Mouse (Mus musculus): ENCODE measurements around the gene Gm37240. TPM values are rescaled to one million over a fixed set of nuclear protein-coding genes. Genes with fewer than 3 reads are reported as not detected.

Gene Gm37240
- polyA plus RNA-seq, 1 experiment, result 1.9 TPM

DNA sequence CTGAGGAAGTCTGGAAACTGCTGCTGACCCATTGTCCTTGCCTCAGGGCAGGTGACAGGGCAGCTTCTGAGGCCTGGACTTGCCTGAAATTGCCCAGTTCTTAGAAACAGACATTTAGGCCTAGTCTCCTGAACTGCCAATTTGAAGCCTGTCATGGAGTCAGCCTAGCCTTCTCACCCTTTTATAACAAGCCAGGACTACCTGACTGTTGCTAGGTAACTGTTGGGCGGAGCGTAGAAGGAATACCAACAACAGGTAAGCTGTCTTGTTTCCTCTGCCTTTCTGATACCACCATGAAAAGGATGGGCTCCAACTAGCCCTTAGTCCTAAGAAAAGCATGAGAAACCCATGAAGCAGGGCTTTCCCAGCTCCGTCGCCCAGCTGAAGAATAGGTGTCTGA, 570.0 kb downstream of the Gm37240 start:
- no peak for TF ChIP-seq CTCF (IDR thresholded peaks at IDR 0.05; ENCODE audit: borderline replicate concordance, insufficient read depth, low read length)
- no peak for TF ChIP-seq POLR2A (IDR thresholded peaks at IDR 0.05; ENCODE audit: low read depth, low read length)
- no peaks in the 10 kb centered on the region; the same call in 1 of the 2 replicates for H3K4me1 ChIP-seq (ENCODE audit: control insufficient read depth, insufficient read depth, low read length)

DNA sequence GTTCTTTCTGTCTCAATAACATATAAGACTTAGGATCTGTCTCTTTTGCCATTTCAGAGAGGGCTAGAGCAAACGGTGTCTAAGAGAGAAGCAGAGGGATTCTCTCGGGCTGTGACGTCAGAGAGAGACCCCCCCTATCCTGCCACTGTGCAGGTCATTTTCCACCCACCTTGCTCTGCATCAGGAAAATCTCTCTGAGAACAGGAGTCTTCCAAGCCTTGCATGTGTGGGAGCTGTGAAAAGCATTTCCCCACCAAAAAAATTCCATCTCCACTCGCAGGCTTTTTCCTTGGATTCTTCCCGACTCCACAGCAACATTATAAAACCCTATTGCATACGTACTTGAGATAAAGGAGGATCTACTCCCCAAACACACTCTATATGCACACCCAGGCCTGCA, 572.4 kb downstream of the Gm37240 start:
- H3K27ac ChIP-seq (ENCODE audit: insufficient read depth, low read length), result no peak overlapping the region
- H3K4me1 ChIP-seq (ENCODE audit: control insufficient read depth, insufficient read depth, low read length), result peaks cover 5% of the 10 kb centered on the region; the same call in 1 of the 2 replicates
- no peak overlapping the region for H3K4me3 ChIP-seq (ENCODE audit: insufficient read depth, low read length)
- TF ChIP-seq CTCF (IDR thresholded peaks at IDR 0.05; ENCODE audit: borderline replicate concordance, insufficient read depth, low read length), result no peak

More for the DNA sequence above, 570.0 kb downstream of the Gm37240 start:
- Histone ChIP-seq H3K27ac (ENCODE audit: insufficient read depth, low read length) (no peak overlapping the region), H3K4me3 (ENCODE audit: insufficient read depth, low read length) (no peak overlapping the region)

DNA sequence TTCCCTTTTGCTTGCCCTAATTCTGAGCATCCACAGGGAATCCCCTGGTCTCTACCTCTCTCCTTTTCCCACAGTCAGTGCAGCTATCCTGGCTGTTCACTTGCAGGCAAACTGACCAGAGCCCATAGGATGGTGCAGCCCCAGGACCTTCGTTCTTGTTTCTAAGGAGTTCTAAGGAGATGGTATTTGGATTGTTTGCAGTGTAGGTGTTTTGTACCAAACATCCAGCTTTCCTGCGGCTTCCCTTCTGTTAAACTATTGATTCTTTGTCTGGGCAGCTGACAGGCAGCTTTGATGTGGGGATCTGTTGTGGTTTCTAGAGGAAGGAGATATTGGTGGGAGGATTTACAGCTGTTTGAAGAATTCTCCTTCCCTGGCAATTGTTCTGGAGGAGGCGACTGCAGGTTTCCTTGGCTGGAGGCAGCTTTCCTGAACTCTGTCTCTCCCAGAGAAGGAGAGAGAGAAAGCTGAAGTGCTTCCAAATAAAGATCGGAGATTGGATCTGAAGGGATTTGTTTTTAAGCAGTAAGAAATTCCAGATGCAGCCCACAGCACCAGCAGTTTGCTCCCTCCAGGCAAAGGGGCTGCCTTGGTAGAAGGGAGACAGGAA, 573.6 kb downstream of the Gm37240 start:
- H3K4me1 ChIP-seq (ENCODE audit: control insufficient read depth, insufficient read depth, low read length), result peaks cover 5% of the 10 kb centered on the region; the same call in 1 of the 2 replicates
- no peak overlapping the region for H3K27ac ChIP-seq (ENCODE audit: insufficient read depth, low read length)
- H3K4me3 ChIP-seq (ENCODE audit: insufficient read depth, low read length), result no peak overlapping the region
- TF ChIP-seq CTCF (IDR thresholded peaks at IDR 0.05; ENCODE audit: borderline replicate concordance, insufficient read depth, low read length) (no peak), POLR2A (IDR thresholded peaks at IDR 0.05; ENCODE audit: low read depth, low read length) (no peak)

GRCm38 (mm10) chr3:85311176-85311575, 576.1 kb downstream of the Gm37240 start:
- Histone ChIP-seq H3K4me3 (ENCODE audit: insufficient read depth, low read length) (no peak overlapping the region), H3K4me1 (ENCODE audit: control insufficient read depth, insufficient read depth, low read length) (peaks cover 5% of the 10 kb centered on the region; the same call in 1 of the 2 replicates), H3K27ac (ENCODE audit: insufficient read depth, low read length) (peak overlapping the region; percentile 9; the same call in 1 of the 2 replicates)
- TF ChIP-seq POLR2A (IDR thresholded peaks at IDR 0.05; ENCODE audit: low read depth, low read length) (no peak), CTCF (IDR thresholded peaks at IDR 0.05; ENCODE audit: borderline replicate concordance, insufficient read depth, low read length) (no peak)

- TF ChIP-seq CTCF (IDR thresholded peaks at IDR 0.05; ENCODE audit: borderline replicate concordance, insufficient read depth, low read length), result no peak
- TF ChIP-seq POLR2A (IDR thresholded peaks at IDR 0.05; ENCODE audit: low read depth, low read length), result no peak
- peaks cover 5% of the 10 kb centered on the region; the same call in 1 of the 2 replicates for H3K4me1 ChIP-seq (ENCODE audit: control insufficient read depth, insufficient read depth, low read length)
- H3K4me3 ChIP-seq (ENCODE audit: insufficient read depth, low read length), result no peak overlapping the region
- peak overlapping the region; percentile 57 for H3K27ac ChIP-seq (ENCODE audit: insufficient read depth, low read length)
Measured at GRCm38 (mm10) chr3:85310401-85310989, 576.8 kb downstream of the Gm37240 start.

DNA sequence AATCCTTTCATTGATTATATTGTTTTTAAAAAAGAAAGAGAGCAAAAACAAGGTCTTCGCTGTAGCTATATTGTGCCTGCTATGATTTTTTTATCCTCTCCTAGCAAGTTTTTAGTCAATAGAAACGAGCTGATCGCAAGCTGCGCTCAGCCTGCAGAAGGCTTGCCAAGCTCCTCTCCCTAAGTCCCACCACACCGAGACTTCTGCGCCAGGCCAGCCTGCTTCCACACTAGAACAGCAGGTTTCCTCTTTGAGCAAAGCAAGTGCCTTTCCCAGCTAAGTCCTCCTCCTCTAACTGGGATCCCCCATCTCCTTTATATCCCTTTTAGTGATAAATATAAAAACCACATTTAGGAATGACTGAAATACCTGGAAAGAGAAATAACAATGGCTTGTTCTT, 578.1 kb downstream of the Gm37240 start:
- TF ChIP-seq POLR2A (IDR thresholded peaks at IDR 0.05; ENCODE audit: low read depth, low read length) (no peak), CTCF (IDR thresholded peaks at IDR 0.05; ENCODE audit: borderline replicate concordance, insufficient read depth, low read length) (no peak)
- no peak overlapping the region for H3K27ac ChIP-seq (ENCODE audit: insufficient read depth, low read length)
- H3K4me1 ChIP-seq (ENCODE audit: control insufficient read depth, insufficient read depth, low read length), result peaks cover 5% of the 10 kb centered on the region; the same call in 1 of the 2 replicates
- H3K4me3 ChIP-seq (ENCODE audit: insufficient read depth, low read length), result no peak overlapping the region

- no peak overlapping the region for H3K27ac ChIP-seq (ENCODE audit: insufficient read depth, low read length)
- no peak for TF ChIP-seq CTCF (IDR thresholded peaks at IDR 0.05; ENCODE audit: borderline replicate concordance, insufficient read depth, low read length)
- TF ChIP-seq POLR2A (IDR thresholded peaks at IDR 0.05; ENCODE audit: low read depth, low read length), result no peak
- H3K4me3 ChIP-seq (ENCODE audit: insufficient read depth, low read length), result no peak overlapping the region
- H3K4me1 ChIP-seq (ENCODE audit: control insufficient read depth, insufficient read depth, low read length), result peaks cover 5% of the 10 kb centered on the region; the same call in 1 of the 2 replicates
Measured at GRCm38 (mm10) chr3:85308706-85309105, 578.6 kb downstream of the Gm37240 start.

DNA sequence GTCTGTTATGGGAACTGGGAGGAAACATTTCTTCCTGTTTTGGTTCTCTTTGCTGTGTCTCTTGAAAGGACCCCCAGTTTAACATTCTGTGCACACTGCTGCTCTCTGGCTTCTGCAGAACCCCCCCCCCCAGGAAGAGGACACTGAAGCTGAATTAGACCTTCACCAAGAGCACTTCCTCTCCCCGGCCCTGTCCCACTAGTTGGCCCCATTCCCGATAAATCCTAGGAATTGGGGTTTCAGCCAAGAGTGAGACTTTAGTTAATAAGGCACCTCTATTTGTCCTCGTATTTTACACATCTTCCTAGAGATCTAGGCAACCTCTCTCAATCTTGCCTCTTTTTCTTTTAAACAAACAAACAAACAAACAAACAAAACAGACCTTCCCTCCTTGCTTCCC, 585.5 kb downstream of the Gm37240 start:
- no peak for TF ChIP-seq POLR2A (IDR thresholded peaks at IDR 0.05; ENCODE audit: low read depth, low read length)
- no peak for TF ChIP-seq CTCF (IDR thresholded peaks at IDR 0.05; ENCODE audit: borderline replicate concordance, insufficient read depth, low read length)
- Histone ChIP-seq H3K4me1 (ENCODE audit: control insufficient read depth, insufficient read depth, low read length) (no peaks in the 10 kb centered on the region), H3K27ac (ENCODE audit: insufficient read depth, low read length) (no peak overlapping the region)

DNA sequence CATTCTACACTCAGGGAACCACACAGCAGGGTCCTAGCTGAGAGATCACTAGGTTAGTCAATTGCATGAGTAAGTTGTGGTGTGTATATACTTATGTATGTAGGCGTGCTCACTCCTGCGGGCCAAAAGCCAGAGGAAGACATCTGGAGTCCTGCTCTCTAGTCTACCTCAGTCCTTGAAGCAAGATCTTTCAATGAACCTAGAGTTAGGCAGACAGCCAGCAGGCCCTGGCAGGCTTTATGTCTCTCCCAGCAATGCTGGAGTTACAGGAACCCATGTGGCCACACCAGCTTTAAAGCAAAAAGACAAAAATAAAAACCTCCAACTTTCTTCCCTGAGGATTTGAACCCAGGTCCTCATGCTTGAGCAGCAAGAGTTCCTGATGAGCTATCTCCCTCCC, 586.0 kb downstream of the Gm37240 start:
- no peak for TF ChIP-seq POLR2A (IDR thresholded peaks at IDR 0.05; ENCODE audit: low read depth, low read length)
- TF ChIP-seq CTCF (IDR thresholded peaks at IDR 0.05; ENCODE audit: borderline replicate concordance, insufficient read depth, low read length), result no peak
- Histone ChIP-seq H3K27ac (ENCODE audit: insufficient read depth, low read length) (no peak overlapping the region), H3K4me3 (ENCODE audit: insufficient read depth, low read length) (no peak overlapping the region), H3K4me1 (ENCODE audit: control insufficient read depth, insufficient read depth, low read length) (no peaks in the 10 kb centered on the region)

More for the DNA sequence above, 585.5 kb downstream of the Gm37240 start:
- H3K4me3 ChIP-seq (ENCODE audit: insufficient read depth, low read length), result no peak overlapping the region
